Mouse (Mus musculus) liver, embryonic 12.5 days (tissue): ENCODE data around the gene Ms4a2. TPM values are rescaled to one million over a fixed set of nuclear protein-coding genes. Genes with fewer than 3 reads are reported as not detected.

Source experiments
- ATAC-seq: fragments of 200-750 bp; cut with Nextera tagmentation; 2 replicates; pipeline ENCODE4 v1.8.0; 2017; ENCODE audit warnings: moderate number of reproducible peaks, mild to moderate bottlenecking, moderate library complexity
- H3K27ac ChIP-seq: fragments of 300-500 bp; sonication (generic); 2 replicates; pipeline ENCODE4 v1.5.1; 2016; ENCODE audit warnings: mild to moderate bottlenecking
- H3K27me3 ChIP-seq: fragments of 300-500 bp; sonication (generic); replicated peaks from 2 replicates; pipeline ENCODE4 v1.6.1; 2016; ENCODE audit warnings: mild to moderate bottlenecking, moderate library complexity
- H3K36me3 ChIP-seq: fragments of 300-500 bp; sonication (generic); 2 replicates; pipeline ENCODE4 v1.6.1; 2016; ENCODE audit warnings: mild to moderate bottlenecking, moderate library complexity
- H3K4me1 ChIP-seq: fragments of 300-500 bp; sonication (generic); 2 replicates; pipeline ENCODE4 v1.6.1; 2016
- H3K4me2 ChIP-seq: fragments of 300-500 bp; sonication (generic); 2 replicates; pipeline ENCODE4 v1.6.1; 2016; ENCODE audit warnings: mild to moderate bottlenecking, moderate library complexity
- H3K4me3 ChIP-seq: fragments of 300-500 bp; sonication (generic); 2 replicates; pipeline ENCODE4 v1.5.1; 2016; ENCODE audit warnings: mild to moderate bottlenecking, moderate library complexity
- H3K9ac ChIP-seq: fragments of 300-500 bp; sonication (generic); 2 replicates; pipeline ENCODE4 v1.6.1; 2016; ENCODE audit warnings: mild to moderate bottlenecking, moderate library complexity
- H3K9me3 ChIP-seq: fragments of 300-500 bp; sonication (generic); replicated peaks from 2 replicates; pipeline ENCODE4 v1.6.1; 2016; ENCODE audit warnings: mild to moderate bottlenecking, moderate library complexity
- WGBS: fragments of 180-500 bp; shearing (Covaris S2); methylation state at CpG from one replicate; pipeline ENCODE4 v1.1.7; 2016; ENCODE audit not compliant: insufficient replicate concordance; 5-methylcytosine and 5-hydroxymethylcytosine counted together
- polyA plus RNA-seq: library from polyadenylated mRNA; unstranded; fragments of >200 nt; fragmentation: Nextera tagmentation; extraction: Ambion mirVana; gene quantifications from 2 replicates; pipeline ENCODE4 v1.2.1, GENCODE M21; 2016

Ms4a2 gene
- polyA plus RNA-seq, 1 experiment from 2014 or later = 0.52 TPM

GRCm38 (mm10) chr19:11617983-11618382, 5.5 kb downstream of the Ms4a2 start:
- Histone ChIP-seq H3K9me3 (no peaks in the 10 kb centered on the region), H3K27me3 (no peaks in the 10 kb centered on the region), H3K4me1 (peaks cover 35% of the 10 kb centered on the region), H3K36me3 (no peaks in the 10 kb centered on the region), H3K4me2 (no peak overlapping the region), H3K4me3 (no peak overlapping the region), H3K9ac (no peak overlapping the region), H3K27ac (no peak overlapping the region)
- peak; percentile 86 for ATAC-seq

GRCm38 (mm10) chr19:11614805-11615204, 8.7 kb downstream of the Ms4a2 start:
- Histone ChIP-seq H3K27ac (no peak overlapping the region), H3K4me1 (peaks cover 48% of the 10 kb centered on the region), H3K36me3 (no peaks in the 10 kb centered on the region), H3K9ac (no peak overlapping the region), H3K9me3 (no peaks in the 10 kb centered on the region), H3K27me3 (no peaks in the 10 kb centered on the region), H3K4me2 (no peak overlapping the region), H3K4me3 (no peak overlapping the region)
- WGBS = 31% methylated on average over 2 of the region's 2 CpGs
- ATAC-seq = no peak

- WGBS = 53% methylated on average over 8 of the region's 8 CpGs
- no peak overlapping the region for H3K9ac ChIP-seq
Observed at GRCm38 (mm10) chr19:11613776-11614443, 9.6 kb downstream of the Ms4a2 start.

GRCm38 (mm10) chr19:11613084-11613483, 10.4 kb downstream of the Ms4a2 start:
- Histone ChIP-seq H3K9me3 (no peaks in the 10 kb centered on the region), H3K4me3 (no peak overlapping the region), H3K4me1 (peaks cover 37% of the 10 kb centered on the region), H3K27me3 (no peaks in the 10 kb centered on the region), H3K4me2 (no peak overlapping the region), H3K36me3 (no peaks in the 10 kb centered on the region), H3K9ac (no peak overlapping the region), H3K27ac (no peak overlapping the region)
- ATAC-seq = no peak
- 27% methylated on average over 1 of the region's 1 CpGs for WGBS

More at GRCm38 (mm10) chr19:11613776-11614443, 9.6 kb downstream of the Ms4a2 start:
- Histone ChIP-seq H3K4me3 (no peak overlapping the region), H3K27ac (no peak overlapping the region), H3K4me2 (no peak overlapping the region), H3K9me3 (no peaks in the 10 kb centered on the region), H3K36me3 (no peaks in the 10 kb centered on the region), H3K4me1 (peaks cover 46% of the 10 kb centered on the region), H3K27me3 (no peaks in the 10 kb centered on the region)
- no peak for ATAC-seq

GRCm38 (mm10) chr19:11612293-11612692, 11.2 kb downstream of the Ms4a2 start:
- H3K36me3 ChIP-seq = no peaks in the 10 kb centered on the region
- ATAC-seq = no peak; the same call in 1 of the 2 replicates
- no peak overlapping the region for H3K4me3 ChIP-seq
- H3K4me1 ChIP-seq = peaks cover 30% of the 10 kb centered on the region
- H3K9ac ChIP-seq = no peak overlapping the region
- H3K4me2 ChIP-seq = no peak overlapping the region
- H3K9me3 ChIP-seq = no peaks in the 10 kb centered on the region
- no peaks in the 10 kb centered on the region for H3K27me3 ChIP-seq
- WGBS = 30% methylated on average over 2 of the region's 2 CpGs
- no peak overlapping the region for H3K27ac ChIP-seq

- no peak overlapping the region for H3K27ac ChIP-seq
- H3K4me1 ChIP-seq = peaks cover 29% of the 10 kb centered on the region
- H3K9ac ChIP-seq = no peak overlapping the region
- peak; percentile 52; the same call in 1 of the 2 replicates for ATAC-seq
- 9% methylated on average over 6 of the region's 6 CpGs for WGBS
- H3K36me3 ChIP-seq = no peaks in the 10 kb centered on the region
- H3K4me3 ChIP-seq = no peak overlapping the region
- no peaks in the 10 kb centered on the region for H3K9me3 ChIP-seq
- H3K27me3 ChIP-seq = no peaks in the 10 kb centered on the region
- H3K4me2 ChIP-seq = no peak overlapping the region
Observed at GRCm38 (mm10) chr19:11611541-11611945, 12.0 kb downstream of the Ms4a2 start.

- no peak overlapping the region for H3K27ac ChIP-seq
- ATAC-seq = no peak
- H3K27me3 ChIP-seq = no peaks in the 10 kb centered on the region
- H3K36me3 ChIP-seq = no peaks in the 10 kb centered on the region
- H3K4me2 ChIP-seq = no peak overlapping the region
- no peak overlapping the region for H3K4me3 ChIP-seq
- peaks cover 14% of the 10 kb centered on the region for H3K4me1 ChIP-seq
- WGBS = 10% methylated on average over 1 of the region's 1 CpGs
- H3K9ac ChIP-seq = no peak overlapping the region
- no peaks in the 10 kb centered on the region for H3K9me3 ChIP-seq
Observed at GRCm38 (mm10) chr19:11608172-11608571, 15.3 kb downstream of the Ms4a2 start.

- no peaks in the 10 kb centered on the region for H3K4me1 ChIP-seq
- no peak within 1 kb of the TSS for H3K9ac ChIP-seq
- no peaks in the 10 kb centered on the region for H3K27me3 ChIP-seq
- H3K9me3 ChIP-seq = no peaks in the 10 kb centered on the region
- H3K4me2 ChIP-seq = no peak within 1 kb of the TSS
- H3K27ac ChIP-seq = no peak within 1 kb of the TSS
- 54% methylated on average over 2 of the region's 2 CpGs for WGBS
- H3K4me3 ChIP-seq = no peak within 1 kb of the TSS
- H3K36me3 ChIP-seq = no peaks in the 10 kb centered on the region
- ATAC-seq = no peak
Observed at GRCm38 (mm10) chr19:11604603-11605002, 18.9 kb downstream of the Ms4a2 start, which contains the start of gene Ms4a6d. Gene Ms4a6d (minus strand): TSS chr19:11604849.

GRCm38 (mm10) chr19:11602026-11602425, 21.5 kb downstream of the Ms4a2 start:
- H3K4me1 ChIP-seq = no peaks in the 10 kb centered on the region
- H3K9ac ChIP-seq = no peak overlapping the region
- H3K27me3 ChIP-seq = no peaks in the 10 kb centered on the region
- 73% methylated on average over 2 of the region's 2 CpGs for WGBS
- H3K4me3 ChIP-seq = no peak overlapping the region
- no peak overlapping the region for H3K4me2 ChIP-seq
- no peaks in the 10 kb centered on the region for H3K9me3 ChIP-seq
- no peak for ATAC-seq
- no peaks in the 10 kb centered on the region for H3K36me3 ChIP-seq
- no peak overlapping the region for H3K27ac ChIP-seq

- ATAC-seq = no peak
- Histone ChIP-seq H3K27ac (no peak overlapping the region), H3K4me1 (no peaks in the 10 kb centered on the region), H3K9ac (no peak overlapping the region), H3K4me3 (no peak overlapping the region), H3K9me3 (no peaks in the 10 kb centered on the region), H3K4me2 (no peak overlapping the region), H3K27me3 (no peaks in the 10 kb centered on the region), H3K36me3 (no peaks in the 10 kb centered on the region)
- 74% methylated on average over 3 of the region's 3 CpGs for WGBS
Observed at GRCm38 (mm10) chr19:11601349-11601748, 22.2 kb downstream of the Ms4a2 start.

- Histone ChIP-seq H3K4me3 (no peak overlapping the region), H3K27ac (no peak overlapping the region), H3K4me2 (no peak overlapping the region), H3K27me3 (no peaks in the 10 kb centered on the region), H3K9me3 (no peaks in the 10 kb centered on the region), H3K9ac (no peak overlapping the region), H3K36me3 (no peaks in the 10 kb centered on the region), H3K4me1 (no peaks in the 10 kb centered on the region)
- no peak for ATAC-seq
- 38% methylated on average over 2 of the region's 2 CpGs for WGBS
Observed at GRCm38 (mm10) chr19:11589891-11590449, 33.5 kb downstream of the Ms4a2 start.

GRCm38 (mm10) chr19:11589205-11589604, 34.3 kb downstream of the Ms4a2 start:
- H3K4me2 ChIP-seq = no peak overlapping the region
- no peaks in the 10 kb centered on the region for H3K4me1 ChIP-seq
- H3K27me3 ChIP-seq = no peaks in the 10 kb centered on the region
- no peak overlapping the region for H3K4me3 ChIP-seq
- no peak overlapping the region for H3K9ac ChIP-seq
- no peak overlapping the region for H3K27ac ChIP-seq
- 40% methylated on average over 4 of the region's 4 CpGs for WGBS
- no peak for ATAC-seq
- no peaks in the 10 kb centered on the region for H3K36me3 ChIP-seq
- H3K9me3 ChIP-seq = no peaks in the 10 kb centered on the region

- Histone ChIP-seq H3K4me1 (no peaks in the 10 kb centered on the region), H3K27ac (no peak overlapping the region), H3K36me3 (no peaks in the 10 kb centered on the region), H3K4me2 (no peak overlapping the region), H3K9me3 (no peaks in the 10 kb centered on the region), H3K4me3 (no peak overlapping the region), H3K9ac (no peak overlapping the region), H3K27me3 (no peaks in the 10 kb centered on the region)
- WGBS = 80% methylated on average over 8 of the region's 8 CpGs
- no peak for ATAC-seq
Observed at GRCm38 (mm10) chr19:11574965-11575364, 48.6 kb downstream of the Ms4a2 start.
